Mouse (Mus musculus) spleen, embryonic (tissue): Measurements from ENCODE around the gene E330034G19Rik.
"Not testable (repeated sequence)": the region's sequence is repeated elsewhere in the genome, so short reads cannot be mapped to it uniquely, and the experiment has no call there.

ENCODE experiments used
- CTCF ChIA-PET: fragments of 350-600 bp; sonication (Branson Sonifier 250); formaldehyde crosslinking; loops from one replicate; lab custom pipeline; 2022; lab: Charles Lee

The E330034G19Rik gene

GRCm38 (mm10) chr14:24347007-24347406 is 54.0 kb downstream of the E330034G19Rik start:
- CTCF ChIA-PET: not testable (repeated sequence)

- CTCF ChIA-PET: no interaction called here
Observed at GRCm38 (mm10) chr14:24358295-24358951, 65.4 kb downstream of the E330034G19Rik start.
